Mouse (Mus musculus) ES-E14 (cell line): ENCODE measurements at regions not wholly inside any gene's neighbourhood (a gene's known extent, or its start where the extent isn't known, plus 50 kb on each side); places are given as distances from the start of the nearest gene placed in this dataset.

Source experiments
- CHD2 ChIP-seq: IDR thresholded peaks from 2 replicates; pipeline ENCODE4 v1.6.1; 2014; ENCODE audit warnings: mild to moderate bottlenecking, low read depth, low read length, inconsistent platforms
- MAFK ChIP-seq: IDR thresholded peaks from 2 replicates; pipeline ENCODE4 v1.6.1; 2014; ENCODE audit warnings: mild to moderate bottlenecking, low read depth, low read length, inconsistent platforms; ENCODE audit not compliant: insufficient read depth
- ZC3H11A ChIP-seq: IDR thresholded peaks from 2 replicates; pipeline ENCODE4 v1.6.1; 2012; ENCODE audit warnings: low read depth, mild to moderate bottlenecking, inconsistent platforms, low read length, borderline replicate concordance

DNA sequence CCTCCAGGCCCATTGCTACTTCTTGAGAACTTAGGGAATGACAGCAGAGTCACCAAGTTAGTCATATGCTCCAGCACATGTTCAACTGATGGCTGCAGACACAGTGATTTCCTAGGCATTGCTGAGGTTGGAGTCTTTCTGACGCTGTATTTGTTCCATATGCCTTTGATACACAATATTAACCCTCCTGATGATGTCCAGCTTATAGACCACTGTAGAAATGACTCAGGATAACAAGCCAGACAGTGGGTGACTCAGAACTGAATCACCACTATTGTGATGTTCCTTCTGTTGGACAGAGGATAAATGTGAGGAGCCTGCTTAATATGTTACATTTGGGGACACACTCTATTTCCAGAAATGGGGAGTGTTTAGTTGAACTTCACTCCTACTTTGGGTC, 304.4 kb downstream of the Myh15 start:
- no peak for TF ChIP-seq CHD2
- no peak for TF ChIP-seq MAFK
- TF ChIP-seq ZC3H11A = no peak
